Comparison of ENCODE assay signal across 9 mouse cellular contexts in genomic region chr2:132107611-132108010, GRCm38 (mm10). TPM values are rescaled to one million over a fixed set of nuclear protein-coding genes. Genes with fewer than 3 reads are reported as not detected.
DNase-seq lines count a peak whose midpoint lies in the region; TF ChIP-seq lines count a peak whose summit lies in the region.
"Had no signal": no experiment of that assay in that cellular context is flagged by ENCODE, and none has a peak within 500 bp of the region (broad histone marks: within the 10 kb centered on the region; RNA-seq: fewer than 3 reads in every experiment).

No protein-coding gene starts in this region.

- H3K36me3 ChIP-seq in liver, adult 2 months (ENCODE audit: control insufficient read depth, insufficient read depth, low read length), result no peaks in the 10 kb centered on the region
- H3K36me3 ChIP-seq: lung, embryonic 15.5 days had no signal

- no peak for DNase-seq in liver, adult 2 months (ENCODE audit: extremely low read depth, low read depth, low spot score)
- DNase-seq in liver, result no peak
- DNase-seq in cerebellum, postnatal 36 days, result peak; percentile 31 to 54
- DNase-seq in kidney, adult 8-10 months, result peak; percentile 55 to 59
- DNase-seq in right cerebral cortex, adult 2 months (ENCODE audit: low spot score in 2 of 2), result peak; percentile 74 to 79
- DNase-seq in thymus, postnatal 14 days, result no peak
- no peak for DNase-seq in thymus, adult 18-20 months
- DNase-seq in testis, postnatal 14 days (ENCODE audit: low spot score), result no peak

- no peak for TF ChIP-seq POLR2A in liver, adult 2 months (IDR thresholded peaks at IDR 0.05; ENCODE audit: extremely low read depth, insufficient read depth, low read length)

- 68% methylated on average over 9 of the region's 9 CpGs for WGBS in liver, adult 2 months

- peak overlapping the region; percentile 41; the same call in 1 of the 2 replicates for H3K27ac ChIP-seq in liver, adult 2 months (replicated peaks; ENCODE audit: insufficient read depth, low read depth, low read length)
- H3K27ac ChIP-seq: lung, embryonic 15.5 days had no signal

- H3K79me2 ChIP-seq in liver, adult 2 months (ENCODE audit: control insufficient read depth, insufficient read depth, low read length), result peaks cover 19% of the 10 kb centered on the region; the same call in 1 of the 2 replicates

- H3K4me1 ChIP-seq in liver, adult 2 months (ENCODE audit: control insufficient read depth, insufficient read depth, low read length), result peaks cover 27% of the 10 kb centered on the region

- H3K4me3 ChIP-seq in liver, adult 2 months (ENCODE audit: insufficient read depth, low read depth, low read length), result no peak overlapping the region
- H3K4me3 ChIP-seq: lung, embryonic 15.5 days had no signal

- TF ChIP-seq CTCF in liver, adult 2 months (IDR thresholded peaks at IDR 0.05; ENCODE audit: low read depth, low read length), result no peak

- H3K27me3 ChIP-seq in liver, adult 2 months (ENCODE audit: control insufficient read depth, insufficient read depth, low read length), result no peaks in the 10 kb centered on the region
- H3K27me3 ChIP-seq: lung, embryonic 15.5 days had no signal

- H3K9ac ChIP-seq in liver, adult 2 months (ENCODE audit: low read depth, low read length), result no peak overlapping the region
- H3K9ac ChIP-seq: lung, embryonic 15.5 days had no signal

RNA-seq across cellular contexts. Expression of gene Slc23a2, which starts 37.3 kb away (rescaled TPM):
- 14.8 and 20.5 TPM in 2 replicates for total RNA-seq in liver, adult 2 months (2014; rRNA removed)
- 7.0 and 12.7 TPM in 2 replicates for polyA plus RNA-seq in liver, adult 2 months (2012; rRNA removed)

Comparison
In these comparisons a context has a peak if more than half of its experiments do, and no peak if none do; other contexts are left out.
1. DNase-seq: peak in cerebellum, postnatal 36 days (2 of 2), kidney, adult 8-10 months (2 of 2) and right cerebral cortex, adult 2 months (2 of 2); none in liver, adult 2 months (single experiment), liver (single experiment), thymus, postnatal 14 days (single experiment), thymus, adult 18-20 months (0 of 2) and testis, postnatal 14 days (single experiment).